Mouse (Mus musculus): ENCODE data around the gene Frzb. TPM values are rescaled to one million over a fixed set of nuclear protein-coding genes. Genes with fewer than 3 reads are reported as not detected.
A peak's percentile ranks its signal among the peaks of the same experiment; 100 is the strongest.
"Not testable (repeated sequence)": the region's sequence is repeated elsewhere in the genome, so short reads cannot be mapped to it uniquely, and the experiment has no call there.

Frzb gene
- polyA plus RNA-seq (2015; fragmentation: Nextera tagmentation; extraction: Ambion mirVana), result 3.1 and 4.9 TPM in 2 replicates

DNA sequence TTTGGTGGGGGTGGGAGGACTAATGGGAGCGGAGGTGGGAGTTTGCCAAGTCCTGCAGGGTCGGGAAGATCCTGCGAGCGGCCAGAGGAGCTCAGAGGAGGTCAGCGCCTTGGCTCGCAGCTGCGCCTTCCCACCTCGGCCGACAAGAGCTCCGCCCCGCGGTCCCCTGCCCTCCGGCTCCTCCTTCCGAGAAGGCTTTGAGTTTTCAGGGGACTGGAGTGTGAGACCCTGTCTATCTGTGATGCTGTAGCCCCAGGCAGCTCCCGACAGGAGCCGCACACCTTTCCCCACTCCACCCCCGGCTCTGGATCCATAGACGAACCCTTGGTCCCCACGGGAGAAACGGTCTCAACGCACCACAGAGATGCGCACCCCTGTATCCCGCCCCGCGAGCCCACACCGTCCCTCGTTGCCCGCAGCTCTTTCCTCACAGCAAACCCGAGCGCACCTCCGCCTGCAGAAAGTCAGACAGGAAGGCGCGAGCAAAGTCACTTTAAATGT, at the start of gene Frzb:
Frzb (minus strand) TSS at position 335 of the 501 bp plus-strand sequence.
- H3K36me3 ChIP-seq, result no peaks in the 10 kb centered on the region
- H3K4me1 ChIP-seq, result peaks cover 28% of the 10 kb centered on the region
- under 1% methylated on average over 33 of the region's 33 CpGs for WGBS
- peaks cover 6% of the 10 kb centered on the region; the same call in 1 of the 2 replicates for H3K9me3 ChIP-seq
- peak within 1 kb of the TSS; percentile 100 for H3K4me2 ChIP-seq (replicated peaks)
- no peak within 1 kb of the TSS for H3K27ac ChIP-seq (replicated peaks)
- peak within 1 kb of the TSS; percentile 51 for H3K9ac ChIP-seq (replicated peaks)
- peak within 1 kb of the TSS; percentile 59 for H3K4me3 ChIP-seq
- ATAC-seq (replicated peaks), result peak; percentile 60
- peaks cover 14% of the 10 kb centered on the region; the same call in 1 of the 2 replicates for H3K27me3 ChIP-seq

DNA sequence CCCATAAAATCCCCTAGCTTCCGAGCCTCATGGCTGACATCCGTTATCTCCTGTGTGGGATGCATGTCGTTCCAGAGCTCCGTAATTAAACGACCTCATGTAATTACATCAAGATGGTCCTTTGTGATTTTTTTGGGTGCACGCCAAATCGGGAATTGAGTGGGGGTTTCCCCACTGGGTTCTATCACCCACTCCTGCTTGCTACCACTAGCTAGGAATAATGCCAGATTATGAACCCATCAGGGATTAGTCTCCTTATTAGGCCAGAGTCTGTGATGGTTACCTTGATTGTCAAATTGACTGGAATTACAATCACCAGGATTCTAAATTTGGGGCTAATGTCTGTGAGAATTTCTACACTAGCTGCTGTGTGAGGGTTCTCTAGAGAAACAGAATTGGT, 47.9 kb upstream of the Frzb start:
- 35% methylated on average over 7 of the region's 7 CpGs for WGBS
- not testable (repeated sequence) for H3K27me3 ChIP-seq; H3K4me2 ChIP-seq (replicated peaks); H3K9ac ChIP-seq (replicated peaks); H3K36me3 ChIP-seq; ATAC-seq (replicated peaks); H3K9me3 ChIP-seq; H3K27ac ChIP-seq (replicated peaks); H3K4me1 ChIP-seq; H3K4me3 ChIP-seq

DNA sequence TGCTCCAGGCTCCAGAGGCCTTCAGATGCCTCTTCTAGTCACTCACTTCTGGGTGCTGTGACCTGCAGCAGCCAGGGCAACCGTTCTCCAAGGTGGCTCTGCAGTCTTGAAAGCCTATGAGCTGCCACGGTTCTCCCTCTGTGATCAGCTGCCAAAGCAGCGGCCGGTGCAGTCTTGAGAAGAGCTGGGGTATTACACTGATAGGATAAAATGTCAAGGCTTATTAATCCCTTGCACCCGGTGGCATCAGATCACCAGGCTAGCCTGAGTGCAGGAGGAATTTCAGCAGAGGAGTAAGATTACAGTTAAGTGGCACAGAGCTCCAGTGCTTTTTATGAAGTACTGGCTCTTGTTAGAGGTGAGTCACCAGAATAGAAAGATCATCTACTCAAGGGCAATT, 39.4 kb upstream of the Frzb start:
- Histone ChIP-seq H3K9ac (replicated peaks) (no peak overlapping the region), H3K4me2 (replicated peaks) (no peak overlapping the region), H3K9me3 (no peaks in the 10 kb centered on the region), H3K4me1 (no peaks in the 10 kb centered on the region), H3K27me3 (no peaks in the 10 kb centered on the region), H3K36me3 (no peaks in the 10 kb centered on the region), H3K27ac (replicated peaks) (no peak overlapping the region), H3K4me3 (no peak overlapping the region)
- 77% methylated on average over 5 of the region's 5 CpGs for WGBS
- no peak for ATAC-seq (replicated peaks)

DNA sequence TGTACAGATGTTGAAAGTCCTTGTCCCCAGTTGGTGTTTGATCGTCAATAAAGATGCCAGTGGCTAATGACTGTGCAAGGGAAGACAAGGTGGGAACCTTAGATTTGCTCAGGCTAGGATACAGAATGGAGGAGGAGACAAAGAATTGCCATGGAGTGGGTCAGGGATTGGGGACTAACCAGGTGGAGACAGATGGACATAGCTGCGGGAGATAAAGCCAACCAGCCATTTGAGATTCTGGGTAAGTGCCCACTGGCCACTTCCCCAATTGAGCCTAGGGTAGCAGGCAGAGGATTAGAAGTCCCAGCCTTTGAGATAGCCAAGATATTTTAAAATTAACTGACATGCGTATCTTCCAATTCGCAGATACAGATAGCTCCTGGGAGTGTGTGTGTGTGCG, 37.5 kb upstream of the Frzb start:
- Histone ChIP-seq H3K27me3 (no peaks in the 10 kb centered on the region), H3K4me3 (no peak overlapping the region), H3K9me3 (no peaks in the 10 kb centered on the region), H3K27ac (replicated peaks) (no peak overlapping the region), H3K4me1 (no peaks in the 10 kb centered on the region), H3K9ac (replicated peaks) (no peak overlapping the region), H3K4me2 (replicated peaks) (no peak overlapping the region), H3K36me3 (no peaks in the 10 kb centered on the region)
- ATAC-seq (replicated peaks), result no peak
- WGBS, result 96% methylated on average over 5 of the region's 5 CpGs

DNA sequence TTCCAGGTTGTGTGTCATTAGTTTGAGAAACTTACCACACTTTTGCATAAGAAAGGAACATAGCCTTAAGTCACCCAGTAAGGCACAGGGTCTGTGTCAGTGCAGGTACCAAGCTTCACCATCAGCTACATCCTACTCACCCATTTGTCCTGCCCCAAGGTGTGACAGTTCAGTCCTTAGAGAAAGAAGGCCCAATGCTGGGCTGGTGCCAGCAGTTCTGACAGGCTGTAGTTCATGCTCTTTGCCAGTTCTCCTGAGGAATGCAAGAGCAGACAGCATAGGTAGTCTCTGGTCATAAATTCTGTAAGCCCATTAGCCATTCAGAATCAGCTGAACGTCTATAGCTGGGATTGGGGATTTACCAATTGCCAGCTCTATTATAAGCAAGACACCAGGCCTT, 28.4 kb upstream of the Frzb start:
- whole genome bisulfite sequencing, result 61% methylated on average over 1 of the region's 1 CpGs
- Histone ChIP-seq H3K4me2 (replicated peaks) (no peak overlapping the region), H3K4me1 (no peaks in the 10 kb centered on the region), H3K9me3 (no peaks in the 10 kb centered on the region), H3K27ac (replicated peaks) (no peak overlapping the region), H3K36me3 (no peaks in the 10 kb centered on the region), H3K27me3 (no peaks in the 10 kb centered on the region), H3K4me3 (no peak overlapping the region), H3K9ac (replicated peaks) (no peak overlapping the region)
- no peak for ATAC-seq (replicated peaks)

DNA sequence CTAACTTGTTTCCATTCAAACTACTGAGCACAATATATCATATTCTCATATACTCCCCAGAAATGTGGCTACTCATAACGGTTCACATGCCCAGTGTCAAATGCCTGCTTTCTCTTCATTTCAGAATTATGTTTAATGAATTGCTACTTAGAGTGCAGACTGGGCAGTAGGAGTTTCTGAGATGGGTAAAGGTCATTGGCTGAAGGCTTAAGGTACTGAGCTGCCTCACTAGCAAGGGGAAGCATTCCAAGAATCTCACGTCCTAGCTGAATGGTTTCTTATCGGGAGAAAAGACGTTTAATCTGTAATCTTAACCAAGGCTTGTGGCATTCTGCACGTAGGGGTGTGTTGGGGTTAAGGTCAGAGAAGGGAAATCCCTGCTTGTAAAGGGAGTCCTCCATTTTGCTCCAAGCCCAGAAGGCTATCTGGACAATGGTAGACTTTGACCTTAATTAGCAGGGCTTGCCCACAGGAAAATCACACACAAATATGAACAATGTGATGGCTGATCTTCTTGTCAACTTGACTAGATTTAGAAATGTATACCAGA, 26.9 kb upstream of the Frzb start:
- no peak overlapping the region for H3K4me3 ChIP-seq
- H3K4me1 ChIP-seq, result no peaks in the 10 kb centered on the region
- H3K9ac ChIP-seq (replicated peaks), result no peak overlapping the region
- no peaks in the 10 kb centered on the region for H3K9me3 ChIP-seq
- no peak overlapping the region for H3K27ac ChIP-seq (replicated peaks)
- no peaks in the 10 kb centered on the region for H3K27me3 ChIP-seq
- H3K4me2 ChIP-seq (replicated peaks), result no peak overlapping the region
- 79% methylated on average over 5 of the region's 5 CpGs for WGBS
- H3K36me3 ChIP-seq, result no peaks in the 10 kb centered on the region
- ATAC-seq (replicated peaks), result no peak

DNA sequence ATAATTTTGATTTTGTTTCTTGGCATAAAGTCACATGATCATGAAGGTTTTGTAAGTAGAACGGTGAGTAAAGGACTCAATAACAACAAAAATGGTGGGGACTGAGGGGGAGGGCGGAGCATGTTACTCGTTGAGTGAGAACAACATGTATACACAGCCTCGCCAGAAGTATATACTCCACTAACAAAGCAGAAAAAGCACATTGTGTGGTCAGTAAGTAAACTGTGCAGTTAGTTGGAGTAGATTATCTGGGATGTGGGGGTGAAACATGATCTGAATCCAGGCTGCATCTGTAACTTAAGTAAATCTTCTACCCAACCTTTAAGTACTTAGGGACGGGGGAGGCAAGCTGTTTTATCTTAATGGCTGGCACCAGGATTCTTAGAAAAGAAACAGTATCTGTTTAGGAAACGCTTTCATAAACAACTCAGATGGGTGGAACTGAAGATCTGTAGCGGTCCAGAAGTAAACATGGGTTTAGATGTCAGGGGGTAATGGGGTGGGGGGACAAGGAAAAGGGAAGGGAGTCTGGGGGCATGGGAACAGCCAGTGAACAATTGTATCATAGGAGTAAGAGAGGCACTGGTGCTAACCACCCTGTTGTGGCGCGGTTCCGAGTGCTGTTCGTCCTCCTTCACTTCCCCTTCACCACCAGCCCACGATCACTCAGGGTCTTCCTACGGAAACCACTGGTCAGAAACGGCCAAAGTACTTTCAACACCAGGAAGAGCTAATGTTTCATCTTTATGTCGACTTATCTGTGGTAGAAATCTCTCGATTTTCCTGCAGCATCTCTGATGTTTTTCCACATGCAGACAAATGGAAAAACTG, 18.8 kb upstream of the Frzb start:
- H3K9me3 ChIP-seq, result no peaks in the 10 kb centered on the region
- no peak for ATAC-seq (replicated peaks)
- WGBS, result 86% methylated on average over 16 of the region's 16 CpGs

DNA sequence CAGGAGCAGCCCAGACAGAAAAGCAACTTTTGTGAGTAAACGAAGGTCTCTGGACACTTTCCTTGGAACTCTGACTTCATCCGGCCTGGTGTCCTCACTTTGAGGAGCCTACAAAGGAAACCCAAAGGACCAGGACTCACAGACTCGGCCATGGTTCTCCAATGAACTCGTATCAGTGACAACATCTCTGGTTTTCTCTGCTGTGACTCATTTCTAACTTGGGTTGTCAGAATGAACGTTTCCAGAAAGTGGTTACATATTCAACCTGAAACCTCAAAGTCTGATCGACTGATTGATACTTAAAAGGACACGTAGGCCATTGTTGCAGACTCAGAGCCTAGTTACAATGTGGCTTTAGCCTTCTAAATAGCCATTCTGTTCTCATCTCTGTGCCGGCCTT, 14.4 kb upstream of the Frzb start:
- Histone ChIP-seq H3K27me3 (no peaks in the 10 kb centered on the region), H3K4me3 (no peak overlapping the region), H3K4me1 (no peaks in the 10 kb centered on the region), H3K9me3 (no peaks in the 10 kb centered on the region), H3K36me3 (no peaks in the 10 kb centered on the region), H3K4me2 (replicated peaks) (no peak overlapping the region), H3K9ac (replicated peaks) (no peak overlapping the region), H3K27ac (replicated peaks) (no peak overlapping the region)
- 67% methylated on average over 8 of the region's 8 CpGs for WGBS
- no peak for ATAC-seq (replicated peaks)

More for the DNA sequence above, 18.8 kb upstream of the Frzb start:
- H3K4me2 ChIP-seq (replicated peaks), result no peak overlapping the region
- no peak overlapping the region for H3K27ac ChIP-seq (replicated peaks)
- no peaks in the 10 kb centered on the region for H3K36me3 ChIP-seq
- H3K4me1 ChIP-seq, result no peaks in the 10 kb centered on the region
- no peak overlapping the region for H3K9ac ChIP-seq (replicated peaks)
- H3K4me3 ChIP-seq, result no peak overlapping the region
- no peaks in the 10 kb centered on the region for H3K27me3 ChIP-seq

DNA sequence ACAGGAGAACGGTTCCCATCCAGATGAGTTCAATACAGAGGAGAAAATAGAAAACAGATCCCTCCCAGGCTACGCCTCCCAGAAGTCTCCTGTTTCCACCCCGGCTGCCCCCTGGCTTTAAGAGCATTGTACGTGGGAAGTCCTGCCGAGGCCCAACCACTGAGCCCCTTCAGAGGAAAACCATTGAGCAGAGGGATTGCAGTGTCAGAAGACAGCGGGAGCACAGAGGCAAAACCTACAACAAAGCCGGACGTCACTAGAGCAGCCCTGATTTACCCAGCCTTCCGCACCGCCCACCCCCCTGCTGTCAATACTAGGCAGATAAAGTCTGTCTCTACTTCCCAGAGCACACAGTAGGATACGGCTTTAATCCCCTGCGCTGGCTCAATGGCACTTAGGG, 806 bp upstream of the Frzb start:
- Histone ChIP-seq H3K4me2 (replicated peaks) (peak overlapping the region; percentile 100), H3K27me3 (peaks cover 14% of the 10 kb centered on the region; the same call in 1 of the 2 replicates), H3K4me1 (peaks cover 28% of the 10 kb centered on the region), H3K27ac (replicated peaks) (no peak overlapping the region), H3K9me3 (peaks cover 6% of the 10 kb centered on the region; the same call in 1 of the 2 replicates), H3K36me3 (no peaks in the 10 kb centered on the region), H3K4me3 (peak overlapping the region; percentile 59), H3K9ac (replicated peaks) (peak overlapping the region; percentile 51)
- 1% methylated on average over 12 of the region's 12 CpGs for WGBS
- ATAC-seq (replicated peaks), result peak; percentile 61

DNA sequence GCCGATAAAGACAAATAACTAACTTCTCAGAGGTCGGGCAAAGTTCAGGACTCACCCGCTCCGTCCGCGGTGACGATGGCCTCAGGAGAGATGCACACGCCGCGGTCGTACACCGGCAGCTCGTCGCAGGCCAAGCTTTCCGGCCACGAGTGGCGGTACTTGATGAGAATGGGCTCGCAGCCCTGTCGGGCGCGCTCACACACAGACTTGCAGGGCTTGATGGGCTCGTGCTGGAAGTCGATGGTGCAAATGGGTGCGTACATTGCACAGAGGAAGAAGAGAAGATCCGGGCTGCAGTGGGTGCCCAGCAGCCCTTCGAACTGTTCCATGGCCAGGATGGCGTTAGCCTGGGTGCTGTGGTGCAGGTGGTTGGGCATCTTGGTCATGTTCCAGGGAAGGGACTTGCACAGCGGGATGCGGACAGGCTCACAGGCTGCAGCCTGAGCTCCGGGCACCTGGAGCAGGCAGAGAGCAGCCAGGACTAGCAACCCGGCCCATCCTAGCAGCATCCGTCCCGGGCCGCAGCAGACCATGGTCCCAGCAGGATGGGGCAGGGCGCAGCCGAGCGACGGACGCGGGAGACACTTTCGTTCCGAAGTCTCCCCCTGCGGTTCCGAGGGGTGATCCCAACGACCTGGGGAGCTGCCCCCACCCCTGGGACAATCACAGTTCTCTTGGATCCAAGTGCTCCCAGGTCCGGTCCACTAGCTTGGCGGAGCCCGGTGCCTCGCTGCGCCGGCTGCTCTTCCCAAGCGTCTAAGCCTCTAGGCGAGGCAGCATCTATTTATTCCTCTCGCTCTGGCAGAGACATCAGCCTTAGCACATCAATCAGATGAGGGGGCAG, 895 bp downstream of the Frzb start:
- no peaks in the 10 kb centered on the region for H3K36me3 ChIP-seq
- ATAC-seq (replicated peaks), result peak; percentile 76
- peak overlapping the region; percentile 51 for H3K9ac ChIP-seq (replicated peaks)
- peak overlapping the region; percentile 59 for H3K4me3 ChIP-seq
- H3K27me3 ChIP-seq, result peaks cover 14% of the 10 kb centered on the region; the same call in 1 of the 2 replicates
- WGBS, result under 1% methylated on average over 54 of the region's 54 CpGs
- H3K4me1 ChIP-seq, result peaks cover 28% of the 10 kb centered on the region
- peaks cover 6% of the 10 kb centered on the region; the same call in 1 of the 2 replicates for H3K9me3 ChIP-seq
- H3K4me2 ChIP-seq (replicated peaks), result peak overlapping the region; percentile 100
- H3K27ac ChIP-seq (replicated peaks), result no peak overlapping the region

DNA sequence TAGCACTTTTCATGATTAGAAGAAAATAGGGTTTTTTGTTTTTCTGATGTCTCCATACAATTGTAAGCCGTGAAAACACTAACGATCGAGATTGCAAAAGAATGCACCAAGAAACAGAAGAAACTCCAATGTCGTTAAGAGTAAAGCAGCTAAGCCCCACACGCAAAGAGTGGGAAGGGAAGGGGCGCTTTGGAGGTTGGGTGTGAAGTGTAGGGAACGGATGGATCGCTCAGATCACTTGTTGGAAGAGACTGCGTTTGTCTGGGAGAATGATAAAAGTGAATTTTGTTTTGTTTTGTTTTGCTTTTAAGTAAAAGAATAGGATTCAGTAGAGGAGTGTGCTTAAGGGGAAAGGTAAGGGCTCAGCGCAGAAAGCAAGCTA, 1.5 kb downstream of the Frzb start:
- Histone ChIP-seq H3K36me3 (no peaks in the 10 kb centered on the region), H3K4me1 (peaks cover 28% of the 10 kb centered on the region), H3K4me2 (replicated peaks) (peak overlapping the region; percentile 100), H3K27me3 (peaks cover 14% of the 10 kb centered on the region; the same call in 1 of the 2 replicates), H3K9ac (replicated peaks) (peak overlapping the region; percentile 51), H3K4me3 (peak overlapping the region; percentile 59), H3K9me3 (peaks cover 6% of the 10 kb centered on the region; the same call in 1 of the 2 replicates), H3K27ac (replicated peaks) (no peak overlapping the region)
- WGBS, result 4% methylated on average over 10 of the region's 10 CpGs
- ATAC-seq (replicated peaks), result no peak
